Mouse (Mus musculus): ENCODE measurements around the gene Krtap2-4.
"Not testable (repeated sequence)": the region's sequence is repeated elsewhere in the genome, so short reads cannot be mapped to it uniquely, and the experiment has no call there.

DNA sequence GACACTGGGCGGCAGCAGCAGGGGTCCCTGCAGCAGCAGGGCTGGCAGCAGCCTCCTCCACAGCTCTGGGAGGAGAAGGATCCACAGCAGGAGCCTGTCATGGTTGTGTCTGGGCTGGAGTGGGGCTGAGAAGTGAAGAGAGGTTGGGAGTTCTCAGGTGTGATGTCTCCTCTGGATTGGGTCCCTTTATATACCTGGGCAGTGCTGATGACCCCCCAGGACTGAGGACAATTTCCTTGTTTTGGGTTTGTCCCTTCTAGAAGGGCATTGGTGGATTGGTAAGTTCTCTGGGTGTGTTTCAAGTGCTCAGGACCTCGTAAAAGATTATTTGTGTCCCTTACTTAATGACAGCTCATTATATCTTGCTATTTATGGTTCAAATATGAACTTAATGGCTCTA is 4.6 kb downstream of the Krtap2-4 start, which contains the start of gene Gm11937:
- TF ChIP-seq POLR2A (IDR thresholded peaks at IDR 0.05; ENCODE audit: low read depth, low read length); SMC3 (IDR thresholded peaks at IDR 0.05; ENCODE audit: low read depth, low read length); JUND (conservative IDR thresholded peaks at IDR 0.05; ENCODE audit: low read depth, low read length); CTCF (conservative IDR thresholded peaks at IDR 0.05 in 1 of 2, IDR thresholded peaks at IDR 0.05 in 1 of 2; ENCODE audit: low read depth in 2 of 2, low read length in 2 of 2); ELF1 (IDR thresholded peaks at IDR 0.05; ENCODE audit: low read depth, low read length): not testable (repeated sequence)
